Mouse (Mus musculus): ENCODE results near the gene Zfp706. TPM values are rescaled to one million over a fixed set of nuclear protein-coding genes. Genes with fewer than 3 reads are reported as not detected.
A peak's percentile ranks its signal among the peaks of the same experiment; 100 is the strongest.

The Zfp706 gene
- polyA plus RNA-seq, 1 experiment from 2014 or later, result 868 TPM

GRCm38 (mm10) chr15:36979488-36980201, 27.9 kb downstream of the Zfp706 start:
- Histone ChIP-seq H3K9ac (ENCODE audit: low read length) (peak overlapping the region; percentile 35; the same call in 1 of the 2 replicates), H3K9me3 (ENCODE audit: control insufficient read depth, low read length) (no peaks in the 10 kb centered on the region), H3K27ac (replicated peaks) (no peak overlapping the region), H3K27me3 (ENCODE audit: control insufficient read depth, insufficient read depth, low read length) (no peaks in the 10 kb centered on the region), H3K36me3 (ENCODE audit: control insufficient read depth, insufficient read depth, low read length) (no peaks in the 10 kb centered on the region), H3K4me2 (replicated peaks; ENCODE audit: low read depth) (peak overlapping the region; percentile 53), H3K4me3 (ENCODE audit: low read depth, low read length) (peak overlapping the region; percentile 22), H3K4me1 (replicated peaks; ENCODE audit: control insufficient read depth, insufficient read depth) (no peaks in the 10 kb centered on the region)
- 4% methylated on average over 20 of the region's 20 CpGs for WGBS
- ATAC-seq (ENCODE audit: low FRiP score, low TSS enrichment) (peak; percentile 60; the same call in 1 of the 2 replicates), DNase-seq (ENCODE audit: low spot score) (peak; percentile 68)
- TF ChIP-seq CTCF (IDR thresholded peaks at IDR 0.05; ENCODE audit: low read depth) (peak; percentile 69), EP300 (optimal IDR thresholded peaks at IDR 0.05) (no peak)

- no peak for TF ChIP-seq CTCF (IDR thresholded peaks at IDR 0.05; ENCODE audit: low read depth)
- TF ChIP-seq EP300 (optimal IDR thresholded peaks at IDR 0.05), result no peak
- no peaks in the 10 kb centered on the region for H3K4me1 ChIP-seq (replicated peaks; ENCODE audit: control insufficient read depth, insufficient read depth)
- peak overlapping the region; percentile 53; the same call in 1 of the 2 replicates for H3K4me2 ChIP-seq (replicated peaks; ENCODE audit: low read depth)
- ATAC-seq (ENCODE audit: low FRiP score, low TSS enrichment) (no peak), DNase-seq (ENCODE audit: low spot score) (no peak)
- H3K27ac ChIP-seq (replicated peaks), result no peak overlapping the region
- H3K9me3 ChIP-seq (ENCODE audit: control insufficient read depth, low read length), result no peaks in the 10 kb centered on the region
- H3K9ac ChIP-seq (ENCODE audit: low read length), result no peak overlapping the region
- no peaks in the 10 kb centered on the region for H3K27me3 ChIP-seq (ENCODE audit: control insufficient read depth, insufficient read depth, low read length)
- H3K4me3 ChIP-seq (ENCODE audit: low read depth, low read length), result no peak overlapping the region
- no peaks in the 10 kb centered on the region for H3K36me3 ChIP-seq (ENCODE audit: control insufficient read depth, insufficient read depth, low read length)
- WGBS, result 42% methylated on average over 5 of the region's 5 CpGs
Observed at GRCm38 (mm10) chr15:36979159-36979487, 28.4 kb downstream of the Zfp706 start.

GRCm38 (mm10) chr15:36977823-36978222, 29.8 kb downstream of the Zfp706 start:
- H3K9me3 ChIP-seq (ENCODE audit: control insufficient read depth, low read length), result no peaks in the 10 kb centered on the region
- H3K4me1 ChIP-seq (replicated peaks; ENCODE audit: control insufficient read depth, insufficient read depth), result no peaks in the 10 kb centered on the region
- H3K9ac ChIP-seq (ENCODE audit: low read length), result no peak overlapping the region
- TF ChIP-seq CTCF (IDR thresholded peaks at IDR 0.05; ENCODE audit: low read depth) (no peak), EP300 (optimal IDR thresholded peaks at IDR 0.05) (no peak)
- 72% methylated on average over 8 of the region's 8 CpGs for WGBS
- H3K27me3 ChIP-seq (ENCODE audit: control insufficient read depth, insufficient read depth, low read length), result no peaks in the 10 kb centered on the region
- H3K36me3 ChIP-seq (ENCODE audit: control insufficient read depth, insufficient read depth, low read length), result no peaks in the 10 kb centered on the region
- DNase-seq (ENCODE audit: low spot score) (no peak), ATAC-seq (ENCODE audit: low FRiP score, low TSS enrichment) (no peak)
- H3K27ac ChIP-seq (replicated peaks), result no peak overlapping the region
- no peak overlapping the region for H3K4me2 ChIP-seq (replicated peaks; ENCODE audit: low read depth)
- no peak overlapping the region for H3K4me3 ChIP-seq (ENCODE audit: low read depth, low read length)

- 58% methylated on average over 5 of the region's 5 CpGs for WGBS
- ATAC-seq (ENCODE audit: low FRiP score, low TSS enrichment) (0 out of 2 replicates have a peak, but pooled peaks have one; percentile 46), DNase-seq (ENCODE audit: low spot score) (no peak)
- TF ChIP-seq EP300 (optimal IDR thresholded peaks at IDR 0.05), result no peak
- TF ChIP-seq CTCF (IDR thresholded peaks at IDR 0.05; ENCODE audit: low read depth), result no peak
- Histone ChIP-seq H3K27me3 (ENCODE audit: control insufficient read depth, insufficient read depth, low read length) (no peaks in the 10 kb centered on the region), H3K4me3 (ENCODE audit: low read depth, low read length) (no peak overlapping the region), H3K9me3 (ENCODE audit: control insufficient read depth, low read length) (no peaks in the 10 kb centered on the region), H3K9ac (ENCODE audit: low read length) (no peak overlapping the region), H3K4me2 (replicated peaks; ENCODE audit: low read depth) (no peak overlapping the region), H3K27ac (replicated peaks) (no peak overlapping the region), H3K4me1 (replicated peaks; ENCODE audit: control insufficient read depth, insufficient read depth) (no peaks in the 10 kb centered on the region), H3K36me3 (ENCODE audit: control insufficient read depth, insufficient read depth, low read length) (no peaks in the 10 kb centered on the region)
Observed at GRCm38 (mm10) chr15:36975690-36976089, 31.9 kb downstream of the Zfp706 start.

- TF ChIP-seq CTCF (IDR thresholded peaks at IDR 0.05; ENCODE audit: low read depth) (no peak), EP300 (optimal IDR thresholded peaks at IDR 0.05) (no peak)
- Histone ChIP-seq H3K27me3 (ENCODE audit: control insufficient read depth, insufficient read depth, low read length) (no peaks in the 10 kb centered on the region), H3K9me3 (ENCODE audit: control insufficient read depth, low read length) (no peaks in the 10 kb centered on the region), H3K27ac (replicated peaks) (no peak overlapping the region), H3K4me1 (replicated peaks; ENCODE audit: control insufficient read depth, insufficient read depth) (no peaks in the 10 kb centered on the region), H3K4me3 (ENCODE audit: low read depth, low read length) (no peak overlapping the region), H3K4me2 (replicated peaks; ENCODE audit: low read depth) (no peak overlapping the region), H3K9ac (ENCODE audit: low read length) (no peak overlapping the region), H3K36me3 (ENCODE audit: control insufficient read depth, insufficient read depth, low read length) (no peaks in the 10 kb centered on the region)
- DNase-seq (ENCODE audit: low spot score) (no peak), ATAC-seq (ENCODE audit: low FRiP score, low TSS enrichment) (no peak)
- WGBS, result 45% methylated on average over 2 of the region's 2 CpGs
Observed at GRCm38 (mm10) chr15:36975256-36975620, 32.3 kb downstream of the Zfp706 start.

GRCm38 (mm10) chr15:36974614-36975255, 32.8 kb downstream of the Zfp706 start:
- Histone ChIP-seq H3K4me2 (replicated peaks; ENCODE audit: low read depth) (no peak overlapping the region), H3K27ac (replicated peaks) (no peak overlapping the region), H3K4me1 (replicated peaks; ENCODE audit: control insufficient read depth, insufficient read depth) (no peaks in the 10 kb centered on the region), H3K27me3 (ENCODE audit: control insufficient read depth, insufficient read depth, low read length) (no peaks in the 10 kb centered on the region), H3K9me3 (ENCODE audit: control insufficient read depth, low read length) (no peaks in the 10 kb centered on the region), H3K4me3 (ENCODE audit: low read depth, low read length) (no peak overlapping the region), H3K36me3 (ENCODE audit: control insufficient read depth, insufficient read depth, low read length) (no peaks in the 10 kb centered on the region), H3K9ac (ENCODE audit: low read length) (no peak overlapping the region)
- TF ChIP-seq EP300 (optimal IDR thresholded peaks at IDR 0.05), result no peak
- no peak for TF ChIP-seq CTCF (IDR thresholded peaks at IDR 0.05; ENCODE audit: low read depth)
- WGBS, result 42% methylated on average over 6 of the region's 6 CpGs
- peak; percentile 52; the same call in 1 of the 2 replicates for ATAC-seq (ENCODE audit: low FRiP score, low TSS enrichment)
- DNase-seq (ENCODE audit: low spot score), result no peak

Data from stomach, postnatal 0 days (tissue).